Mouse (Mus musculus) megakaryocyte, embryonic 14.5 days (primary cell): ENCODE results near the gene Enox1.

Experiments
- FLI1 ChIP-seq: IDR thresholded peaks from 2 replicates; pipeline ENCODE4 v1.6.1; 2012; ENCODE audit warnings: low read length, inconsistent platforms, mixed read lengths
- GATA1 ChIP-seq: IDR thresholded peaks from 3 replicates; pipeline ENCODE4 v1.6.1; 2012; ENCODE audit warnings: mixed read lengths, low read length, inconsistent platforms, borderline replicate concordance

- TF ChIP-seq GATA1 (no peak), FLI1 (no peak)
Observed at GRCm38 (mm10) chr14:77567120-77567519, 410.6 kb downstream of the Enox1 start.
